Mouse (Mus musculus) splenic B cell, adult 2 months (primary cell): ENCODE data around the gene Fabp7.
A peak's percentile ranks its signal among the peaks of the same experiment; 100 is the strongest.

Experiments used
- DNase-seq: peaks from one replicate; pipeline ENCODE4 v3.0.0-alpha.2; 2011; ENCODE audit warnings: low read depth, low spot score
- H3K27me3 ChIP-seq: 2 replicates; pipeline ENCODE4 v1.6.1; 2012; ENCODE audit warnings: mild to moderate bottlenecking, low read length, moderate library complexity, mixed read lengths; ENCODE audit not compliant: control insufficient read depth, poor library complexity, insufficient read depth, severe bottlenecking
- H3K36me3 ChIP-seq: 2 replicates; pipeline ENCODE4 v1.6.1; 2012; ENCODE audit warnings: mild to moderate bottlenecking, low read length, moderate library complexity, mixed read lengths; ENCODE audit not compliant: control insufficient read depth, poor library complexity, insufficient read depth, severe bottlenecking

The Fabp7 gene

GRCm38 (mm10) chr10:57784876-57785150, at the start of gene Fabp7:
Fabp7 (plus strand) TSS chr10:57784881.
- H3K36me3 ChIP-seq = no peaks in the 10 kb centered on the region
- no peaks in the 10 kb centered on the region for H3K27me3 ChIP-seq
- DNase-seq = no peak

- DNase-seq = no peak
- H3K27me3 ChIP-seq = no peaks in the 10 kb centered on the region
- H3K36me3 ChIP-seq = no peaks in the 10 kb centered on the region
Observed at GRCm38 (mm10) chr10:57740733-57741132, 43.9 kb upstream of the Fabp7 start.

GRCm38 (mm10) chr10:57741351-57741750, 43.3 kb upstream of the Fabp7 start:
- no peaks in the 10 kb centered on the region for H3K36me3 ChIP-seq
- no peaks in the 10 kb centered on the region for H3K27me3 ChIP-seq
- DNase-seq = no peak

GRCm38 (mm10) chr10:57743045-57743444, 41.6 kb upstream of the Fabp7 start:
- DNase-seq = no peak
- Histone ChIP-seq H3K36me3 (no peaks in the 10 kb centered on the region), H3K27me3 (no peaks in the 10 kb centered on the region; the same call in 1 of the 2 replicates)

DNA sequence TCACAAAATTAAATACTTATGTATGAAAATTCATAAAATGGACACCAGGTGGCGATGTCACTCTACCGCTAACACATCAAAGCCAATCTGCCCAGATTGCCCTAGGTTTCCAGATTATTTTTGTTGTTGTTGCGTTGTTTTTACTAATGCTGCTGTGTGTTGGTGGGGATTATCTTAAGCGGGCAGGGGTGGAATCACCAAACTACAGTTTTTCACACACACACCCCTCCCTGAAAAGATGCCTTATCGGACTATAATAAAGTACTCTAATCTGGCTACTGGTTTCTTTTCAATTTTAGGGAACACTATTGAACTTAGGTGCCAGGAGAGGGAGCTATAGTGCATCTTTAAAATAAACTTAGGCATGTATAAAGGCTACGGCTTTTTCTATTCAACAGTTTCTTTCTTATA, 41.1 kb upstream of the Fabp7 start:
- Histone ChIP-seq H3K36me3 (no peaks in the 10 kb centered on the region), H3K27me3 (no peaks in the 10 kb centered on the region; the same call in 1 of the 2 replicates)
- peak; percentile 91 for DNase-seq

DNA sequence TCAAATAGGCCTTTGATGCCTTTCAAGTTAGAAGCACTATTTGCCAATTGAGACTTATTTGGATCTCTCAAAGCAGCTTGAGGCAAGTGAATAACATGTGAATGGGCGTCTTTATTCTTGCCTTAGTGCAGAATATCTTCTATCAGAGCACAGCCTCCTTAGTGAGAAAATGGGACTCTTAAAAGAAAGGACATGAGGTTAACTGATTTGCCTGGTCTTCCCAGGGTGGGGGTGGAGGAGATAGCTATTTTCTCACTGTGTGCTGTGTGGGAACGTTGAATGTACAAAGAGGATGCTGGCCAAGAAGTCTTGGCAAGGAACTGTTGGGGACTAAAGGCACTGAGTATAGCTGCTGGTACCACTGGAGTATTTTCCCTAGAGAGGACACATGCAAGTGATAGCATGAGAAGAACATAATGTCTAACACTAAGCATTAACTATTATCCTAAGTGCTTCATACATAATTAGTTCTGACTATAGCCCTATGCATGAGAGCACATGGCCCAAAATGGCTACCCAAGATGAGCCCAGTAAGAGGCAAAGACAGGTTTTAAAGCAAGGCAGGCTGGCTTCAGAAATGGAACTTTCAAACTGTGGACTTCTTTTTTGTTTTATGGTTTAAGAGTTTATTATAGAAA, 40.4 kb upstream of the Fabp7 start:
- DNase-seq = no peak
- H3K27me3 ChIP-seq = no peaks in the 10 kb centered on the region; the same call in 1 of the 2 replicates
- no peaks in the 10 kb centered on the region for H3K36me3 ChIP-seq

- Histone ChIP-seq H3K27me3 (no peaks in the 10 kb centered on the region; the same call in 1 of the 2 replicates), H3K36me3 (no peaks in the 10 kb centered on the region)
- DNase-seq = peak; percentile 56
Observed at GRCm38 (mm10) chr10:57745452-57745851, 39.2 kb upstream of the Fabp7 start.

DNA sequence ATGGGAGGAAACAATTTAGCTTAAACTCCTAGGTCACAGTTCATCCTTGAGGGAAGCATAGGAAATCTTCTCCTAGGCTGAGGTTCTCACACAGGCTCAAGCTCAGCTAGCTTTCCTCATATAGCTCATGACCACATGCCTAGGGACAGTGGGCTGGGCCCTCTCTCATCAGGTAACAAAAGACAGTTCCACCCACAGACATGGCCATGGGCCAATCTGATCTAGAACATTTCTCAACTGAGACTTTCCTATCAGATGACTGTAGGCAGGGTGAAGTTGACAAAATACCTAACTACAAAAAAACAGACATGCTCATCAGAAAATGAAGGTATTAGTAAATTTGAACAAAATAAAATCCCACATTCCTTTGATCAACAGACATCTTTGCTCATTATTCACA, 37.6 kb upstream of the Fabp7 start:
- DNase-seq = no peak
- H3K27me3 ChIP-seq = no peaks in the 10 kb centered on the region; the same call in 1 of the 2 replicates
- H3K36me3 ChIP-seq = no peaks in the 10 kb centered on the region

DNA sequence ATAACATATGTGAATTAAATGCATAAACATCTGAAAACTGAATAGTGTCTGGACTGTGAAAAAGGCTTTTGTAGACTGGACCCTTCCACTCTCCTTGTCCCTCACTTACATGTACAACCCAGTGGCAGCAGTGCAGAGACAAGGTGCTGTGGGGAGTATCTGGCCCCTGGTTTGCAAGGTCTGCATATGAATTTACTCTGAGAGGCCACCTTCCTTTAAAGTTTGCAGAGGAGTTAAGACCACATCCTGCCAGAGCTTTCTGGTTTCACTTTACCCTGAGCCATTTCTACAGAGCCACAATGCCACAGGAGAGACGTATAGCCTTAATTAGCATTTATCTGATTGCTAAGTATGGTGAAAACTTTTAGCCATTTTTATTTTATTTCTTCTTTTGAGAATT, 31.3 kb upstream of the Fabp7 start:
- Histone ChIP-seq H3K36me3 (no peaks in the 10 kb centered on the region), H3K27me3 (no peaks in the 10 kb centered on the region)
- DNase-seq = peak; percentile 55

- DNase-seq = peak; percentile 39
- H3K27me3 ChIP-seq = no peaks in the 10 kb centered on the region
- no peaks in the 10 kb centered on the region for H3K36me3 ChIP-seq
Observed at GRCm38 (mm10) chr10:57755201-57755736, 29.4 kb upstream of the Fabp7 start.

DNA sequence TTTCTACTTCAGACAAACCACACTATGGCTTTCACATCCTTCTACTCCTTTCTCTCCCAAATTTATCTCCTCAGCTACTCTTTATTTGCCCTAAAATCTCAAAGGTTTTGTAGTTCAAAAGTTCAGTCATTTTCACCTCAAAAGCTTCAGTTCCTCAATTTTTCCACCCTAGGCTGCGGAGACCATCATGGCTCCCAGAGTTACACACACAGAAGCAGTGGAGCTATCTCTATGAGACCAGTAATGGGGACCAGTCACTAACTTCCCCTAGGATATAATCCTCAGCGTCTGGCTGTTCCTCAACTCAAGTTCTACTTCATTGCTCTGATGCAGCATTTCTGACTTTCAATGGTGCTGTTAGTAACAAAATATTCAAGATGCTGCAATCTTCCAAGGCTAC, 25.7 kb upstream of the Fabp7 start:
- DNase-seq = no peak
- Histone ChIP-seq H3K27me3 (no peaks in the 10 kb centered on the region; the same call in 1 of the 2 replicates), H3K36me3 (no peaks in the 10 kb centered on the region)

DNA sequence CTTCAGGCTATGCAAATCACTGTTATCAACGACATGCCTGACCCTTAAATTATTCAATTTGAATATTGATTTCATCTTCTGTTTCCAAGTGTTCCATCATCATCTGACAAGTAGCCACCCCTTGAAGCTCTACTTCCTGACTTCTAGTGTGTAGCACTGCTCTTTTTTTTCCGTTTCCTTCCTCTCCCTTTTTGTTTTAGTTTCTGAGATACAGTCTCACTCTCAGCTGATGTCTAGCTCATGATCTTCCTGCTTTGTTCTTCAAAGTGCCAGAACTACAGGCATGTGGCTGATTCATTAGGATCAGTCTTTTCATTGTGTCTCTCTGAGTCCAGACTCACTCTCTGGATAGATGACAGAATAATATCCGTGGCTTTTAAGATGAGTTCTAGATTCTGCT, 24.0 kb upstream of the Fabp7 start:
- no peak for DNase-seq
- no peaks in the 10 kb centered on the region; the same call in 1 of the 2 replicates for H3K27me3 ChIP-seq
- no peaks in the 10 kb centered on the region for H3K36me3 ChIP-seq

DNA sequence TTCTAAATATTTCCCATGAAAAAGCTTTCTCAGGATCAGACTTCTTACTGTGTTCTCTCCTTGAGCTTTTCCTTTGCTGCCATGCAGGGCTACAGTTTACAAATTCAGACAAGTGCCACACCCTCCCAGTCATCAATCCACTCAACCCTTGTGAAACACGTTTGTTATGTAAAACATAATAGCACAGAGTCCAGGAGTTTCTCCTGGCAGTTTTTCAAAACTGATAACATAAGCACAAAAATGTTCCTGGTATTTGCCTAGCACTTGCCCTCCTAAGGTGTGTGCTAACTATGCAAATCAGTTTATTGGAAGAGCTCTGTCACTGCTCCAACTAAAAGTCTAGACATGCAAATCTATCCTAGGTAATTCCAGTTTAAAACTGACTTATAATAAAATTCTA, 21.6 kb upstream of the Fabp7 start:
- no peaks in the 10 kb centered on the region; the same call in 1 of the 2 replicates for H3K27me3 ChIP-seq
- DNase-seq = no peak
- H3K36me3 ChIP-seq = no peaks in the 10 kb centered on the region

DNA sequence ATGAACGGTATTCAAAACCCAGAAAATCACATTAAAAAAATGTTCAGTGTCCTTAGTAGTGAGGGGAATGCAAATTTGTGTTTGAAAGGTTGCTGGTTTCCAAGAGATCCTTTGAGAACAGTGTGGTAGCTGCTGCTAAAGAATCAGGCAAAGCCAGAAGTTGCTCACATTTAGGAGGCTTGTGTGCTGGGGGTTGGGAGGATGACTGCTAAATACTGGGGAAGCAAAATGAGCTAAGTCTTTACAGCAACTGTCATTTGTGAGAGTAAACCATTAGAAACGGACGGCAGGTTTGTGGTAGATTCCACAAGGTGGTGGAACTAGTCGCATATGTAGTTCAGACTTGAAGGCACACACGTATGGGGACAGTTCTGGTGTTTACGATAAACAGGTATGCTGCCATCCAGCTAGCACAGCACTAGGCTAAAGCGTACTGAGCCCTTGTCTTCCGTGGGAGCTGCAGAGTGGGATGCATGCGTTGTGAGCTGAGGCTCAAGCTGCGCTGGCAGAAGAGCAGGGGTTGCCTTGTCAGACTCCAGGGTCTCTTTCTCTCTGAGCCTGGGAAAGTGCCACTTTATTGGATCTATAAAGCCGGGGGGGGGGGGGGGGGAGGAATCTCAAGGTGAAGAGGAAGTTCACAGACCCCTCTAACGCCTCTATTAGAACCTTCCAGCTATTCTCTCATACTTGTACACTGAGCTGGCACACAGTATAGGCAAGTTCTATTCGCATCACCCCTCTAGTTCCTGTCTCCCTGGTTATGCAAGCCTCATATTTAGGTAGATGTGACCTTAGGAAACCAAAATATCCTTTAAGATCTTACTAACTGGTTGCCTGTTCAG, 1.2 kb upstream of the Fabp7 start:
- H3K36me3 ChIP-seq = no peaks in the 10 kb centered on the region
- H3K27me3 ChIP-seq = no peaks in the 10 kb centered on the region
- DNase-seq = no peak

- H3K27me3 ChIP-seq = no peaks in the 10 kb centered on the region
- H3K36me3 ChIP-seq = no peaks in the 10 kb centered on the region
- DNase-seq = no peak
Observed at GRCm38 (mm10) chr10:57784131-57784875, 378 bp upstream of the Fabp7 start.
